Mouse (Mus musculus): ENCODE data around the gene Rhbdl1. TPM values are rescaled to one million over a fixed set of nuclear protein-coding genes. Genes with fewer than 3 reads are reported as not detected.
A peak's percentile ranks its signal among the peaks of the same experiment; 100 is the strongest.

Rhbdl1 gene
- polyA plus RNA-seq, 1 experiment from 2014 or later = 6.0 TPM

- ATAC-seq (ENCODE audit: low FRiP score, low read depth) = no peak
- 0 out of 2 replicates have a peak overlapping the region, but pooled peaks have one; percentile 8 for H3K9ac ChIP-seq (replicated peaks)
- no peaks in the 10 kb centered on the region for H3K9me3 ChIP-seq
- H3K36me3 ChIP-seq = peaks cover 39% of the 10 kb centered on the region
- 94% methylated on average over 7 of the region's 7 CpGs for WGBS
- no peak overlapping the region for H3K4me3 ChIP-seq
- no peaks in the 10 kb centered on the region for H3K27me3 ChIP-seq
- H3K4me1 ChIP-seq = peaks cover 73% of the 10 kb centered on the region
- no peak overlapping the region for H3K27ac ChIP-seq (replicated peaks)
- H3K4me2 ChIP-seq (replicated peaks) = peak overlapping the region; percentile 10; the same call in 1 of the 2 replicates
These were observed 1.8 kb downstream of the Rhbdl1 start for GRCm38 (mm10) chr17:25835301-25835700.

DNA sequence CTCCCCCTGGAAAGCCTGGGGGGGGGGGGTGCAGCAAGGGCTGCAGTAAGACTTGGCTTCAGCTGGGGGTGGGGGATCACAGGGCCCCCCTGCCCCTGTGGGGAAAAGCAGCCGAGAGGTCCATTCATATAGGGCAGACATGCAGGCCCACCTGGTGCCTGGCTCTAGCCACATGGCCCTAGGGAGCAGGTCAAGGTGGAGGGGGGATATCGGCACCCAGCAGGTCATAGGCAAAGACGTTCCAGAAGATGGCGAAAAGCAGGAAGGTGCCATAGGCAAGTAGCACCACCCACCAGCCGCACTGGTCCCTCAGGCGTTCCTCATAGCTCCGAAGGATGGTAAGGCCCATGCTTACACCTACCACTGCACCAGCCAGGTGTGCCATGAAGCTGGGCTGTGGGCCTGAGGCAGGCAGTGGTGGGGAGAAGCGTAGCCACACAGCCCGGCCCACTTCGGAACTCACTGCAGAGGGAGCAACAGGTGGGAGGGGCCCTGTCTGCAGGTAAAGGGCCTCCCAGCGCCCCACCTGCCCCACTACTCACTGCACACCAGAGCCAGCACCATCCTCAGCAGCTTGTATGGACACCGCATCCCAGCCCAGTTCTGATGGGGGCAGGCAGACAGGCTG, 2.4 kb downstream of the Rhbdl1 start:
- Histone ChIP-seq H3K9me3 (no peaks in the 10 kb centered on the region), H3K4me2 (replicated peaks) (peak overlapping the region; percentile 96), H3K27me3 (no peaks in the 10 kb centered on the region), H3K9ac (replicated peaks) (peak overlapping the region; percentile 84), H3K36me3 (peaks cover 39% of the 10 kb centered on the region), H3K4me1 (peaks cover 79% of the 10 kb centered on the region), H3K27ac (replicated peaks) (no peak overlapping the region), H3K4me3 (peak overlapping the region; percentile 77)
- no peak for ATAC-seq (ENCODE audit: low FRiP score, low read depth)
- 90% methylated on average over 12 of the region's 12 CpGs for WGBS

GRCm38 (mm10) chr17:25833961-25834594, 3.0 kb downstream of the Rhbdl1 start:
- peaks cover 35% of the 10 kb centered on the region for H3K36me3 ChIP-seq
- H3K27ac ChIP-seq (replicated peaks) = peak overlapping the region; percentile 95
- H3K9me3 ChIP-seq = no peaks in the 10 kb centered on the region
- no peaks in the 10 kb centered on the region for H3K27me3 ChIP-seq
- peak overlapping the region; percentile 96 for H3K4me2 ChIP-seq (replicated peaks)
- H3K4me3 ChIP-seq = peak overlapping the region; percentile 77
- H3K4me1 ChIP-seq = peaks cover 81% of the 10 kb centered on the region
- WGBS = 57% methylated on average over 6 of the region's 6 CpGs
- ATAC-seq (ENCODE audit: low FRiP score, low read depth) = no peak
- H3K9ac ChIP-seq (replicated peaks) = peak overlapping the region; percentile 84

- Histone ChIP-seq H3K4me2 (replicated peaks) (peak within 1 kb of the TSS; percentile 96), H3K9ac (replicated peaks) (peak within 1 kb of the TSS; percentile 84), H3K27me3 (no peaks in the 10 kb centered on the region), H3K4me3 (peak within 1 kb of the TSS; percentile 77), H3K36me3 (peaks cover 30% of the 10 kb centered on the region), H3K27ac (replicated peaks) (peak within 1 kb of the TSS; percentile 95), H3K4me1 (peaks cover 83% of the 10 kb centered on the region), H3K9me3 (no peaks in the 10 kb centered on the region)
- under 1% methylated on average over 24 of the region's 24 CpGs for WGBS
- ATAC-seq (ENCODE audit: low FRiP score, low read depth) = peak; percentile 59
These were observed 3.8 kb downstream of the Rhbdl1 start, which contains the start of gene Stub1 for GRCm38 (mm10) chr17:25833291-25833663. Gene Stub1 (minus strand): TSS chr17:25833404.

DNA sequence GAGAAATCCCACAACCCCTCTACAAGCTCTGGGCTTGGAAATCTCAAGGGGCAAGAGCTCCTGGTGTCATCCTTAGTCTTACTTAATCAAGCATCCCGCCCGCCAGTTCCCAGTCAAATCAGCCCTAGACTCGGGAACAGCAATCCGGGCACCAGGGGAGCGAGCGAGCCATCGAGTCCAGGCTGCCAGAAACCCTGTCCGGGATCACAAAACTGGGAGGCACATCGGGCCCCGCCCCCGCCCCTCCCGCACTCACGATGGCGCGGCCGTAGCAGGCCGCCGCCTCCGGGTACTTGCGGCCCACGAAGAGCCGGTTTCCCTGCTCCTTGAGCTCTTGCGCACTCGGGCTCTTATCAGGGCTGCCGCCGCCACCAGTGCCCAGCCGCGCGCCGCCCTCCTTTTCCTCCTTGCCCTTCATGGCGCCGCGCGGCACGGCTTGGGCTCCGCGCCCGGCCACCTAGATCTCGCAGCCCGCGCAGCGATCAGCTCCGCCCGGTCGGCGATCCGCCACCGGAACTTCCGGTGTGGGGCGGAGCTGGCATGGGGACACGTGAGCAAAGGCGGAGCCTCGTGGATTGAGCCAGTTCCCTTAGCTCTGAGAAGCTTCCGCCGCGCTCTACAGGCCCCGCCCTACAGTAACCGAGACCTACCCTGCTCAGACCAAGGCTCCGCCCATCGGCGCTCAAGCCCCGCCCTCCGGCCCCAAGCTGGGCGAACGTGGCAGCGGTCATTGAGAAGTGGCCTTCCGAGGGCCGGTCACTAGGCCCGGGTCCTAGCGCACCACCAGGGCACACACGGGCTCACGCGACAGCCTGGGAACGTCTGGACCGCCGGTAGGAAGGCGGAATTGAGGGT, 4.4 kb downstream of the Rhbdl1 start:
- ATAC-seq (ENCODE audit: low FRiP score, low read depth) = peak; percentile 89
- H3K4me3 ChIP-seq = peak overlapping the region; percentile 77
- peak overlapping the region; percentile 96 for H3K4me2 ChIP-seq (replicated peaks)
- H3K9ac ChIP-seq (replicated peaks) = peak overlapping the region; percentile 84
- H3K36me3 ChIP-seq = peaks cover 29% of the 10 kb centered on the region
- WGBS = under 1% methylated on average over 77 of the region's 77 CpGs
- no peaks in the 10 kb centered on the region for H3K9me3 ChIP-seq
- H3K27me3 ChIP-seq = no peaks in the 10 kb centered on the region
- H3K27ac ChIP-seq (replicated peaks) = peak overlapping the region; percentile 95
- peaks cover 81% of the 10 kb centered on the region for H3K4me1 ChIP-seq

DNA sequence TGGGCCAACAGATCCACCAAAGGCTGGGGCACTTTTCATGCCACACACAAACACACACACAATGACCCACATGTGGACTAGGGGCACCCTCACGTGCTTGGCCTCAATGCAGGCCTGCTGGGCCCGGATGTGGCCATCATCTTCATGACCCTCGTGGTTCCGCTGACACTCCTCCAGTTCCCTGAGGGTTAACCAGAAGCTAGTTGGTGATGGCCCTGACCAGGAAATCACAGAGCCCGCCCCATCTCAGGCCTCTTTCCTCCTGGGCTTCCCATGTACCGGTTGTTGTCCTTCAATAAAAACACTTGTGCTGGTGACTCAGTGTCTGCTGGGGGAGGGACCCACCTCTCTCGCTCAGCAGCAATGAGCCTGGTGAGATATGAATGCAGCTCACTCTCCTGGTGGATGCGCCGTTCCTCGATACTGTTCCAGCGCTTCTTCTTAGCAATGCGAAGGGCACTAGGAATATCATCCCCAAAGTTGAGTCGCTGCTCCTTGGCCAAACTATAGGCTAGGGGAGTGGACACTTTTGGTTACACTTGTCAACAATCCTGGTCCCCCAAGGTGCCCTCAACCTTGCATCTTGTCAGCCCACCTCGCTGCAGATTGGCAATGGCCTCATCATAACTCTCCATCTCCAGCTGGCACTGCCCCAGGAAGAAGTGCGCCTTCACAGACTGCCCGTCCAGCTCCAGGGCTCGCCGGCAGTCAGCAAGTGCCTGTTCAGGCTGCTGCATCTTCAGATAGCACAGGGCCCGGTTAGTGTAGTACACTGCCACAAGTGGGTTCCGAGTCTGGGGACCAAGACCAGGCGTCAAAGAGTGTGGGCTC, 5.4 kb downstream of the Rhbdl1 start:
- 64% methylated on average over 21 of the region's 21 CpGs for WGBS

GRCm38 (mm10) chr17:25830806-25831431, 6.2 kb downstream of the Rhbdl1 start:
- no peaks in the 10 kb centered on the region for H3K9me3 ChIP-seq
- H3K36me3 ChIP-seq = peaks cover 46% of the 10 kb centered on the region
- H3K4me2 ChIP-seq (replicated peaks) = peak overlapping the region; percentile 96
- WGBS = 88% methylated on average over 14 of the region's 14 CpGs
- H3K4me3 ChIP-seq = peak overlapping the region; percentile 77; the same call in 1 of the 2 replicates
- ATAC-seq (ENCODE audit: low FRiP score, low read depth) = no peak
- H3K9ac ChIP-seq (replicated peaks) = no peak overlapping the region
- peaks cover 63% of the 10 kb centered on the region for H3K4me1 ChIP-seq
- H3K27ac ChIP-seq (replicated peaks) = no peak overlapping the region
- H3K27me3 ChIP-seq = no peaks in the 10 kb centered on the region

More for the DNA sequence above, 5.4 kb downstream of the Rhbdl1 start:
- peak overlapping the region; percentile 4; the same call in 1 of the 2 replicates for H3K27ac ChIP-seq (replicated peaks)
- ATAC-seq (ENCODE audit: low FRiP score, low read depth) = no peak
- peak overlapping the region; percentile 77 for H3K4me3 ChIP-seq
- no peaks in the 10 kb centered on the region for H3K9me3 ChIP-seq
- peak overlapping the region; percentile 96 for H3K4me2 ChIP-seq (replicated peaks)
- H3K4me1 ChIP-seq = peaks cover 71% of the 10 kb centered on the region
- H3K36me3 ChIP-seq = peaks cover 39% of the 10 kb centered on the region
- no peaks in the 10 kb centered on the region for H3K27me3 ChIP-seq
- H3K9ac ChIP-seq (replicated peaks) = peak overlapping the region; percentile 84

DNA sequence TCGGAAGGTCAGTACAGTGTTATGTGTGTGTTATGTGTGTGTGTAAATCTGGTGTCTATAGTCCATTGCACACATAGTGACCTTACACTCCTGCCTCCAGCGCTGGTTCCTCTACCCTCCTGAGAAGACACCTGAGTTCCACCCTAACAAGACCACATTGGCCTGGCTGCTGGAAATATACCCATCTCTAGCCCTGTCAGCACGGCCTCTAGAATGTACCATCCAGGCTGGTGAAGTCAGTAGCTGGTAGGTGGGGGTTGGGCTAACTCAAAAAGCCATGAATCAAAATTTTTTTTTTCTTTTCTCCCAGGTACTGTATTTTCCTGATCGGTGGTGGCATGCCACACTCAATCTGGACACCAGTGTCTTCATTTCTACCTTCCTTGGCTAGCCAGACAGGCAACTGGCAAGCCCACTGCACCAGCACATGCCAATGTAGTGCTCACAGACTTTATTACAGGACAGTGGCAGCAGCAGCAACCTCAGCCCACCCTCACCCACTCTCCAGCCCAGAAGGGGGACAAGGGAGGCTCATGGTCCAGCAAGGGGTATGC, 6.8 kb downstream of the Rhbdl1 start:
- no peaks in the 10 kb centered on the region for H3K27me3 ChIP-seq
- no peak for ATAC-seq (ENCODE audit: low FRiP score, low read depth)
- H3K9me3 ChIP-seq = no peaks in the 10 kb centered on the region
- peaks cover 63% of the 10 kb centered on the region for H3K4me1 ChIP-seq
- peak overlapping the region; percentile 67; the same call in 1 of the 2 replicates for H3K4me3 ChIP-seq
- no peak overlapping the region for H3K27ac ChIP-seq (replicated peaks)
- peak overlapping the region; percentile 84; the same call in 1 of the 2 replicates for H3K9ac ChIP-seq (replicated peaks)
- 89% methylated on average over 4 of the region's 4 CpGs for WGBS
- peaks cover 50% of the 10 kb centered on the region for H3K36me3 ChIP-seq
- peak overlapping the region; percentile 84 for H3K4me2 ChIP-seq (replicated peaks)

DNA sequence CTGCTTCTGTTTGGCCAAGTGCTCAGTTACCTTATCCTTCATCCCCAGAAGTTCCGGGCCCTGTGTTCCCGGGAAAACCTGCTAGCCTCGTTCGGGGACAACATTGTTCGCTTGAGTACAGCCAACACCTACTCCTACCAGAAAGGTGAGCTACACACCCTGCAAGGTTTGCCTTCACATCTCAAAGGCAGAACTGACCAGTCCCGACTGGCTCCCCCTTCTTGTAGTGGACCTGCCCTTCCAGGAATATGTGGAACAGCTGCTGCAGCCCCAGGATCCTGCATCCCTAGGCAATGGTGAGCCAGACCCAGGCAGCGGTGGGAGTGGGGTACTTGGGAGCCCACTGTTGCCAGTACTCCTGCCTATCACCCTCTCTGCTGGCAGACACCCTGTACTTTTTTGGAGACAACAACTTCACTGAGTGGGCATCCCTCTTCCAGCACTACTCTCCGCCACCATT, 7.5 kb downstream of the Rhbdl1 start:
- Histone ChIP-seq H3K4me3 (peak overlapping the region; percentile 67), H3K9ac (replicated peaks) (peak overlapping the region; percentile 84), H3K27me3 (no peaks in the 10 kb centered on the region), H3K27ac (replicated peaks) (peak overlapping the region; percentile 91), H3K4me1 (peaks cover 63% of the 10 kb centered on the region), H3K4me2 (replicated peaks) (peak overlapping the region; percentile 84), H3K36me3 (peaks cover 46% of the 10 kb centered on the region), H3K9me3 (no peaks in the 10 kb centered on the region)
- no peak for ATAC-seq (ENCODE audit: low FRiP score, low read depth)
- 47% methylated on average over 8 of the region's 8 CpGs for WGBS

- Histone ChIP-seq H3K9ac (replicated peaks) (peak within 1 kb of the TSS; percentile 84), H3K4me3 (peak within 1 kb of the TSS; percentile 67), H3K4me2 (replicated peaks) (peak within 1 kb of the TSS; percentile 84), H3K27me3 (no peaks in the 10 kb centered on the region), H3K9me3 (no peaks in the 10 kb centered on the region), H3K36me3 (peaks cover 46% of the 10 kb centered on the region), H3K27ac (replicated peaks) (peak within 1 kb of the TSS; percentile 91), H3K4me1 (peaks cover 63% of the 10 kb centered on the region)
- under 1% methylated on average over 32 of the region's 32 CpGs for whole genome bisulfite sequencing
- ATAC-seq (ENCODE audit: low FRiP score, low read depth) = peak; percentile 42
These were observed 8.2 kb downstream of the Rhbdl1 start, which contains the start of gene Jmjd8 for GRCm38 (mm10) chr17:25828712-25829557. Gene Jmjd8 (plus strand): TSS chr17:25828867.
